8 mouse cellular contexts compared by ENCODE assay signal in the genomic region with DNA sequence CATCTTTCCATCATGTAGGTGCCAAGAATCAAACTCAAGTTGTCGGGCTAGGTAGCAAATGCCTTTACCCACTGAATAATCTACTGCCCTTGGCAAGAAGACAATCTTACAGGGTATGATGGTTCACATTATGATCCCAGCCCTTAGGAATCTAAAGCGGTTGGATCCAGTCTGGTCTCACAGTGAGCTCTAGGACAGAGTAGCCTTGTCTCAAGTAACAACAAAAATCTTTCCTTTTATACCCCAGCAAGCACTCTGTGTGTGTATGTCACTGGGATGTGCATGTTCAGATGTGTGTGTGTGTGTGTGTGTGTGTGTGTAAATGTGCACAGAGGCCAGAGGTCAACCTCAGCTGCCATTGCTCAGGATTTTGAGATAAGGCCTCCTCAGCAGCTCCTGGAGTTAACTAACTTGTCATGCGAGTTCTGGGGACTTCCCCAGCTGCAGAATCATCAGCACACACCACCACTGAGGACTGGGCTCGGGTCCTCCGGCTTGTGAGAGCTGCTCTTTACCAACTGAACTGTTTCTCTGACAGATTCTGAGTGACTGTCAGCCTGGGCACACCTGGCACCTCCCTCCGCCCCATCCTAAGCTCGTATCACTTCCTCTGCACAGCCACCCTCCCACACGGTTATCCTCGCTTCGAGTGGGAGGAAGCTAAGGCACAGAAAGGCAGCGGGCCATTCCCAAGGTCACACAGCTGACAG. TPM values are rescaled to one million over a fixed set of nuclear protein-coding genes. Genes with fewer than 3 reads are reported as not detected.
DNase-seq lines count a peak whose midpoint lies in the region; ATAC-seq and TF ChIP-seq lines count a peak whose summit lies in the region.
"Had no signal": no experiment of that assay in that cellular context is flagged by ENCODE, and none has a peak within 500 bp of the region (broad histone marks: within the 10 kb centered on the region; RNA-seq: fewer than 3 reads in every experiment).

No protein-coding gene starts in this region.

- peaks cover 47% of the 10 kb centered on the region for H3K36me3 ChIP-seq in megakaryocyte, embryonic 14.5 days (replicated peaks; ENCODE audit: low read length)
- H3K36me3 ChIP-seq in embryonic facial prominence, embryonic 10.5 days (replicated peaks) = peaks cover 5% of the 10 kb centered on the region
- H3K36me3 ChIP-seq in liver, embryonic 14.5 days (replicated peaks; ENCODE audit: control insufficient read depth, insufficient read depth, low read depth) = no peaks in the 10 kb centered on the region

- no peak for ATAC-seq in megakaryocyte, adult 5-6 weeks (ENCODE audit: poor library complexity, severe bottlenecking)
- no peak for ATAC-seq in liver, embryonic 14.5 days (ENCODE audit: insufficient read depth)

- peak overlapping the region; percentile 8; the same call in 1 of the 2 replicates for H3K27ac ChIP-seq in embryonic facial prominence, embryonic 10.5 days (replicated peaks)
- H3K27ac ChIP-seq in liver, embryonic 14.5 days = peak overlapping the region; percentile 44

- H3K4me2 ChIP-seq in liver, embryonic 14.5 days (ENCODE audit: low read depth) = no peak overlapping the region; the same call in 1 of the 2 replicates

- no peaks in the 10 kb centered on the region for H3K9me3 ChIP-seq in megakaryocyte, embryonic 14.5 days
- no peaks in the 10 kb centered on the region for H3K9me3 ChIP-seq in embryonic facial prominence, embryonic 10.5 days
- H3K9me3 ChIP-seq in liver, embryonic 14.5 days (ENCODE audit: control insufficient read depth, low read length) = no peaks in the 10 kb centered on the region

- peak overlapping the region; percentile 12; the same call in 1 of the 2 replicates for H3K9ac ChIP-seq in liver, embryonic 14.5 days (replicated peaks)

- no peak for TF ChIP-seq CTCF in liver, embryonic 14.5 days (IDR thresholded peaks at IDR 0.05; ENCODE audit: low read depth)

- peaks cover 75% of the 10 kb centered on the region for H3K4me1 ChIP-seq in megakaryocyte, embryonic 14.5 days
- peaks cover 49% of the 10 kb centered on the region for H3K4me1 ChIP-seq in embryonic facial prominence, embryonic 10.5 days
- H3K4me1 ChIP-seq in liver, embryonic 14.5 days (replicated peaks; ENCODE audit: control insufficient read depth in 2 of 2, insufficient read depth in 2 of 2, low read length in 1 of 2) = peaks cover 24 to 53% of the 10 kb centered on the region in 2 experiments

- H3K4me3 ChIP-seq in megakaryocyte, embryonic 14.5 days (replicated peaks) = peak overlapping the region; percentile 71
- H3K4me3 ChIP-seq in embryonic facial prominence, embryonic 10.5 days = no peak overlapping the region
- no peak overlapping the region for H3K4me3 ChIP-seq in liver, embryonic 14.5 days (ENCODE audit: insufficient read depth in 1 of 2, low read depth in 2 of 2, low read length in 2 of 2)

- no peak for DNase-seq in embryonic facial prominence, embryonic 10.5 days (ENCODE audit: low spot score)
- no peak for DNase-seq in liver, embryonic 14.5 days (ENCODE audit: low read depth in 3 of 3, low spot score in 3 of 3)
- peak; percentile 85 for DNase-seq in thymus, postnatal 25 days
- DNase-seq in cerebellum, adult 9-11 months = no peak
- no peak for DNase-seq in right cerebral cortex, postnatal 4 days
- DNase-seq: cerebellum, adult 18-20 months had no signal

- H3K27me3 ChIP-seq in megakaryocyte, embryonic 14.5 days (replicated peaks) = no peaks in the 10 kb centered on the region
- H3K27me3 ChIP-seq in embryonic facial prominence, embryonic 10.5 days (replicated peaks; ENCODE audit: low read depth, poor library complexity, severe bottlenecking) = no peaks in the 10 kb centered on the region
- H3K27me3 ChIP-seq in liver, embryonic 14.5 days (ENCODE audit: control insufficient read depth, insufficient read depth, low read length) = no peaks in the 10 kb centered on the region

- TF ChIP-seq EP300 in liver, embryonic 14.5 days (IDR thresholded peaks at IDR 0.05; ENCODE audit: low read depth) = no peak

- 76% methylated on average over 11 of the region's 11 CpGs for whole genome bisulfite sequencing in embryonic facial prominence, embryonic 10.5 days
- 35% methylated on average over 11 of the region's 11 CpGs for WGBS in liver, embryonic 14.5 days (ENCODE audit: insufficient replicate concordance)

RNA-seq across cellular contexts. Expression of gene Pla2g6, which starts 5.8 kb away (rescaled TPM):
- 26.0 and 37.7 TPM in 2 replicates for polyA plus RNA-seq in megakaryocyte, embryonic 14.5 days (2012; ENCODE audit: insufficient read depth, low replicate concordance)
- 1.3 and 2.7 TPM in 2 replicates for total RNA-seq in megakaryocyte, adult 5-6 weeks (2015)
- 1.4 TPM in 2 replicates for total RNA-seq in megakaryocyte, adult 5-6 weeks (2017)
- 18.4 and 20.4 TPM in 2 replicates for polyA plus RNA-seq in embryonic facial prominence, embryonic 10.5 days (2016; fragmentation: Nextera tagmentation; extraction: Ambion mirVana)
- polyA plus RNA-seq in liver, embryonic 14.5 days (2012; rRNA removed) = 10.5 and 11.8 TPM in 2 replicates
- 7.9 and 9.9 TPM in 2 replicates for polyA plus RNA-seq in liver, embryonic 14.5 days (2014; fragmentation: Nextera tagmentation; extraction: Ambion mirVana)

RNA-seq across cellular contexts. Expression of gene Maff, which starts 24.0 kb away (rescaled TPM):
- polyA plus RNA-seq in megakaryocyte, embryonic 14.5 days (2012; ENCODE audit: insufficient read depth, low replicate concordance) = 3.8 and 6.4 TPM in 2 replicates
- 1.7 and 5.4 TPM in 2 replicates for total RNA-seq in megakaryocyte, adult 5-6 weeks (2015)
- 1.4 and 2.7 TPM in 2 replicates for total RNA-seq in megakaryocyte, adult 5-6 weeks (2017)
- polyA plus RNA-seq in embryonic facial prominence, embryonic 10.5 days (2016; fragmentation: Nextera tagmentation; extraction: Ambion mirVana) = 1.2 and 1.8 TPM in 2 replicates
- polyA plus RNA-seq in liver, embryonic 14.5 days (2012; rRNA removed) = 1.8 TPM in 2 replicates
- 0.80 and 1.1 TPM in 2 replicates for polyA plus RNA-seq in liver, embryonic 14.5 days (2014; fragmentation: Nextera tagmentation; extraction: Ambion mirVana)

RNA-seq across cellular contexts. Expression of gene Baiap2l2, which starts 37.1 kb away (rescaled TPM):
- polyA plus RNA-seq in megakaryocyte, embryonic 14.5 days (2012; ENCODE audit: insufficient read depth, low replicate concordance) = 1.9 TPM in 1 of 2 replicates, not detected in the other
- not detected in 2 replicates for total RNA-seq in megakaryocyte, adult 5-6 weeks (2015)
- not detected in 2 replicates for total RNA-seq in megakaryocyte, adult 5-6 weeks (2017)
- polyA plus RNA-seq in embryonic facial prominence, embryonic 10.5 days (2016; fragmentation: Nextera tagmentation; extraction: Ambion mirVana) = 2.5 and 6.0 TPM in 2 replicates
- polyA plus RNA-seq in liver, embryonic 14.5 days (2012; rRNA removed) = 3.9 and 7.9 TPM in 2 replicates
- 1.2 and 1.9 TPM in 2 replicates for polyA plus RNA-seq in liver, embryonic 14.5 days (2014; fragmentation: Nextera tagmentation; extraction: Ambion mirVana)
